Mouse (Mus musculus): ENCODE results near the gene Sod1.

Sod1 gene

DNA sequence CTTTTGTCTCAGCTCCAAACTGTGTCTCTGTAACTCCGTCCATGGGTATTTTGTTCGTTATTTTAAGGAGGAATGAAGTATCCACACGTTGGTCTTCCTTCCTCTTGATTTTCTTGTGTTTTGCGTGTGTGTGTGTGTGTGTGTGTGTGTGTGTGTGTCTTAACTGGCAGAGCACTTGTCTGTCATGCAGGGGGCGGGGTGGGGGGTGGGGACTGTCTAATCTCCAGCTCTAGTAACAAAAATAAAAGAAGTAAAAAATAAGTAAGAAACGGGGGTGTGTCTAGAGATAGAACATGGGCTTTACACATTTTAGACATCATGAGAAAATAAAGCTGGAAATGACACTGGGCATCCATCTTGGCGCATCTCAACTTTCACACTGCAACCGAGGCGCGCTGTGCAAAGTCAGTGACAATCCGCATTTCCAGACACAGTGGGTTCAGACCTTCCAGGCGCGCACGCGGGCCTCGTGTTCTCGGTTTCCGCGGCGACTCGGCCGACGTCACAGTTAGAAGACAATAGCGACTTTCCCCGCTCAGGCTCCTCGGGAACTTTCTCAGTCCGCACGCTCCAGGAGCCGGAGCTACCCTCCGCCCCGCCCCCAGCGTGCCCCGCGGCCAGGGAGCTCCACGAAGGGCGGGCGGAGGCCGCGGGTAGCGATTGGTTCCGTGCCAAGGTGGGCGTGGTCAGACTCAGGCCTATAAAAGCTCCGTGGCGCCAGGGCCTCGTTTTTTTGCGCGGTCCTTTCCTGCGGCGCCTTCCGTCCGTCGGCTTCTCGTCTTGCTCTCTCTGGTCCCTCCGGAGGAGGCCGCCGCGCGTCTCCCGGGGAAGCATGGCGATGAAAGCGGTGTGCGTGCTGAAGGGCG lies at the start of gene Sod1:
TSS of gene Sod1 (plus strand) at position 729 of the 866 bp plus-strand sequence.
- DNase-seq, result peak; percentile 99

- DNase-seq, result no peak
Measured at GRCm38 (mm10) chr16:90171416-90171815, 49.1 kb upstream of the Sod1 start.

- DNase-seq, result no peak
Measured at GRCm38 (mm10) chr16:90176472-90176871, 44.1 kb upstream of the Sod1 start.

GRCm38 (mm10) chr16:90177425-90177824 lies 43.1 kb upstream of the Sod1 start:
- no peak for DNase-seq

DNA sequence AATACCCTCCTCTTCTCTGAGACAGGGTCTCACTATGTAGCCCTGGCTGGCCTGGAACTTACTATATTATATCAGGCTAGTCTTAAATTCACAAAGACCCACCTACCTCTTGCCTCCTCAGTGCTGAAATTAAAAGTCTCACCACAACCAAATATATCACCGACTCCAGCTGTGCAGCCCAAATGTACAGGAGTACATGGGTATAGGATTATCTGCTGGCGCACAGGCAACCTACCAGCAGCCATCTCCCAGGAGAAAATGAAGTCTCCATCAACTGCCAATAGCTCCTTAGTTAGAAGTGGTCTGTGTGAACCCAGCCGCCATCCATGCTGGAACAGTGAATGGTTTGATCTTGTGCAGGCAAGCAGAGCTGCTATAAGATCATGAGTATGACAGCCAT lies 42.1 kb upstream of the Sod1 start:
- no peak for DNase-seq

DNA sequence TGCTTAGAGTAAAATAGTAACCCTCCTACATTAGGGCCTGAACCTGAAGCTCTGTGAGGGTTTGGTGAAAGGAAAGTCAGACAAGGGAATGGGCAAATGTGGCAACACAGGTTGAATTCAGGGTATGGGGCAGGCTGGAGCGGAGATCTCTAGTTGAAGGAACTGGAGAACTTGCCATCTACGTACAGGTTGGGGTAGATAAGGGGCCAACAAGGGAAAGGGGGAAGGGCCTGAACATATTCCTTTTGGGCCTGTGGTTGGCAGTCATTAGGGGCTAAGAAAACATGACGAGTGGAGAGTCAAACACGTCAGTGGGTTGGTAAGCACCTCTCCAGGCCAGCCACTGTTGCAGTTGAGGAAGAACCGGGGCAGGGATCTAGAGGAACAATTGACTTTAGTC lies 40.7 kb upstream of the Sod1 start:
- no peak for DNase-seq

DNA sequence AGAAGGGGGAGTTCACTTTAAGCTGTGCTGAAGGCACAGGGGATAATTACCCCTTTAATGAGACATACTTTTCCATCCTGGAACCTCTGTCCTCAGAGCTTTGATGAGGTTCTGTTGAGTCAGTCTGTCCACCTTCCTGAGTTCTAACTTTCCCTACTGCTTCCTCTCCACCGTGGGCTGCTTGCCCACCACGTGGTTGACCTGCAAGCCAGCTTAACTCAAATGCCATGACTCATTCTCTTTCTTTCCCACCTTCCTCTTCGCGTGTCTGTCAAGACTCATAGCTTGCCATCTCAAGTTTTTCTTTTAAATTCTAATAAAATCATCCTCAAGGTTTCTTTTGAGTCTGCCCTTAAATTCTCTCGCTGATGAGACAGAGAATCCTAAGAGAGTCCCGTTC lies 39.6 kb upstream of the Sod1 start:
- no peak for DNase-seq

GRCm38 (mm10) chr16:90181673-90182072 lies 38.9 kb upstream of the Sod1 start:
- no peak for DNase-seq

GRCm38 (mm10) chr16:90184135-90184534 lies 36.4 kb upstream of the Sod1 start:
- DNase-seq, result no peak

GRCm38 (mm10) chr16:90185928-90186588 lies 34.5 kb upstream of the Sod1 start:
- peak; percentile 75 for DNase-seq

DNA sequence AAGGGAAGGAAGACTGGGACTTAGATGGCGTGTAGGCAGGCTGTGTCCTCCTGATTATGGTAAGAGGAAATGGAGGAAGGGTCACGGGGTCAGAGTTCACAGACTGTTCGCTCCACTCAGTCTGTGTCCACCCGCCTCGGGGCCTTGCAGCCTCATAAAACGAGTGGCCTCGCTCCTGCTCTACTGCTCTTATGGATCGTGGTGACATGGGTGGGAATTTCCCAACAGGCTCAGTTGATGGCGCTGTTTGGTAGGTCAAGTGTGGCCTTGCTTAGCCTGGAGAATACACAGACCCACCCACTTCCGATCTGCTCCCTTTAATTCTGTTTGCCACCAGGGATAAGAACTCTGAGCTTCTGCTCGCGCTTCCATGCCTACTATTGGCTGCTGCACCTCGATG lies 33.1 kb upstream of the Sod1 start:
- DNase-seq, result no peak

DNA sequence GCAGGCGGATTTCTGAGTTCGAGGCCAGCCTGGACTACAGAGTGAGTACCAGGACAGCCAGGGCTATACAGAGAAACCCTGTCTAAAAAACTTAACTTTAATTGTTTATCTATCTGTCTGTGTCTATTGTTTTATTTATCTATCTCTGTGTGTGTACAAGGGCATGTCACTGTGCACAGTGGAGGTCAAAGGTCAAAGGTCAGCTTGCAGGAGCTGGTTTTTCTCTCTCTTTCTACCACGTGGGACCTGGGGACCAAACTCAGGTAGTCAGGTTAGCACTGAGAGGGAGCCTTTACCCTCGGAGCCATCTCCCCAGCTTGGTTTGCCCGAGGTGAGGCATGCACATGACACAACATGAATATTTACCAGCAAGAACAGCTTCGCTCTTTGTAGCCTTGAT lies 29.3 kb upstream of the Sod1 start:
- DNase-seq, result no peak

DNA sequence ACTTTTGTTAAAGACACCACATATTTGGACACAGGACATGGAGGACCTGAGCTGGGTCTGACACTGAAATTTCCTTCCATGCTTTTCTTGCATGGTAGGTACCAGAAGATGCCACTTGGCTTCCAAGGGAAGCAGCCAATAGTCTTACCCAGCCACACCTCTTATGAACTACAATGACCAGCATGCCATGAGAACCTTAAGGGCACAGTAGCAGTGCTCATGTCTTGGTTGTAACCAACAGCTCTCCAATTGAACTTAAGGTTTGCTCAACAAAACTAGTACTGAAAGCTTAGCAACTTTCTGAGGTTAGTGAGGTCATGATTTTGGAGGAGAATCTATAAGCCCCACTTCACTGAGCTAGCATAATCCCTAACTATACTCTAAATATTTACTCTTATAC lies 26.8 kb upstream of the Sod1 start:
- no peak for DNase-seq

- DNase-seq, result no peak
Measured at GRCm38 (mm10) chr16:90196688-90197240, 23.8 kb upstream of the Sod1 start.

GRCm38 (mm10) chr16:90197337-90197973 lies 23.1 kb upstream of the Sod1 start:
- peak; percentile 82 for DNase-seq

GRCm38 (mm10) chr16:90198626-90199025 lies 21.9 kb upstream of the Sod1 start:
- DNase-seq, result no peak

- no peak for DNase-seq
Measured at GRCm38 (mm10) chr16:90199174-90199573, 21.4 kb upstream of the Sod1 start.

DNA sequence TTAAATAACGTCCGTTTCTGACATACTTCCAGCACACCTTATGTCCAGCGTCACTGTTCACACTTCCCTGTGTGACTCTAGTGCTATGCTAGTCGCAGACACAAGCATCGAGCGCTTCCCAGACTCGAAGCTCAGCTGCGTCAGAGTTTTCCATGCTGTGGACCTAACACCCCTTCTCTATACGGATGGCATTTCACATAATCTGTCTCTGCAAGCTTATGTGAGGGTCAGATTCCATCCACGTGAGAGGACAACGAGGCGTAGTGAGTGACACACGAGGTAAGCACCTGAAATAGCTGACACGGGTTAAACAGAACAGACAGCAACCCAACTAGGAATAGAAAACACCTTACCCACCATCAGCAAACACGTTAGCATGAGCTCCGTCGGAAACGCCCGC lies 18.4 kb upstream of the Sod1 start:
- DNase-seq, result no peak

GRCm38 (mm10) chr16:90203226-90203962 lies 17.2 kb upstream of the Sod1 start:
- no peak for DNase-seq

- no peak for DNase-seq
Measured at GRCm38 (mm10) chr16:90204868-90205267, 15.7 kb upstream of the Sod1 start.

- DNase-seq, result no peak
Measured at GRCm38 (mm10) chr16:90208996-90209395, 11.6 kb upstream of the Sod1 start.

DNA sequence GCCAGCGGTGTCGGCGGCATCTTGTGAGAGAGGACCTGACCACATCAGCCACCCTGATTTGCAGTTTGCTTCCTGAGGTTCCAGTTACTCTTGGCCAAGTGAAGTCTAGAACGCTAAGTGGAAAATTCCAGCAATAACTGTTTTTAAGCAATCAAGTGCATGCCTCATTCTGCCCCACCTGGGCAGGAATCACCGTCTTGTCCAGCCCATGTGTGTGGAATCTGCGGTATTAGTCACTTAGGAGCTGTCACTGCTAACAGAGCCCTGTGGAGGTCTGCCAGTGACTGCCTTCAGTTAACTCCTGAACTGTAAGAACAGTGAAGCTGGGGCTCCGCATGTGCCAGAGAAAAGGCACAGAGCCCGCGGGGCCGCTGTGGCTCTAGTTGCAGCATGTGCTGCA lies 9.8 kb upstream of the Sod1 start:
- DNase-seq, result no peak

GRCm38 (mm10) chr16:90211767-90212166 lies 8.8 kb upstream of the Sod1 start:
- no peak for DNase-seq
